Mouse (Mus musculus): ENCODE data around the gene Serpinb5.
A peak's percentile ranks its signal among the peaks of the same experiment; 100 is the strongest.
"Not testable (repeated sequence)": the region's sequence is repeated elsewhere in the genome, so short reads cannot be mapped to it uniquely, and the experiment has no call there.

Serpinb5 gene

DNA sequence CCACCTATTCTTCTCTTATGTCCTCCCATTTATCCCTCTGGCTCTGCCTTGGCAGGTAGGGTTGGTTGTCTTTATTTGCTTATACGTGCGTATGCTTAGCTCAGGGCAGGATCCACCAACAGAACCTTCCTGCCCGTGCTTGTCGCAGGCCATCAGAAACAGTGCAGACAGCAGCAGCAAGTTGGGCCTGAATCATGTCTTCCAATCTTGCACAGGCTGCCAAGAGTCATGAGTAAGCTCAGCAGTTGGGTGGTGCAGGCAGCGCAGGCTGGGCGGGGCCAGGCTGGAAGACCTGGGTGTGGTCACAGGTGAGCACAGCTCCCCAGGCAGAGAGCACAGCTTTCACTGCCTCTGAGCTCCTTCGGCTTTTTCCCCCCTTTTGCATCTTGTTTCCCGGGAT is at the start of gene Serpinb5:
Gene Serpinb5, plus strand, starts transcription at position 327 of the 400 bp plus-strand sequence.
- DNase-seq: no peak

DNA sequence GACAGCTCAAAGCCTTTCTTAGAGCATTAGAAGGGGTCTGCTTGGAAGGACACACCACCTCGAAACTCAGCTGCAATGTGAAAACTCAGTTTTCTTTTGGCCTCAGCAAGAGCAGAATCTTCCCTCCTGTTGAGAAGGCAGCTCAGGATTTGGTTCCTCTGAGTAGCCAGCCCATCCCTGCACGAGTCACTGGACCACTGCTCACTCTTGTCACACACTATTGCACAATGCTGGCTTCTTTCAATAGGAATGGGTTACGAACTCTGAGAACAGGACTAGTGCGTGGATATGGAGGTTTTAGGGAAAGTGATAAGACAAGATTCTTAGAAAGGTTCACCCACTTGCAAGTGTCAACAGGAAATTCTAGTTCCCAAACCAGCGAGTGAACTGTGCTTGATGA is 46.1 kb upstream of the Serpinb5 start:
- no peak for DNase-seq

DNA sequence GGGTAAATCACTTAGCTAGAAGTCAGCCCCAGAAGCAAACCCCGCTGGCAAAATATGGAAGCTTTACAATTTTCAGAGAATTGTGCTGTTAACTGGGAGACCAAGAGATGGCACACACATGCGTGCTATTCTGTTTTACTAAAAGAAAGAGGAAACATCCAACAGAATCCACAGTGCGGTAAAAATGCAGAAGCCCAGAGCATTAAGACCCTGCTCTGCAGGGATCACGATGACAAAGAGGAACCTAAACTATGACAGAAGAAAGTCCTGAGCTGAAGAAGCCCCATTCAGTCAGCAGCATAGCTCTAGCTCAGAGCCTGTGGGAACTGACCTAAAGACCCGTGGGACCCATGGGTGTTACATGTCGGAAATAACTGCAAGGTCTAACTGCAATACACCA is 45.7 kb upstream of the Serpinb5 start:
- DNase-seq: no peak

DNA sequence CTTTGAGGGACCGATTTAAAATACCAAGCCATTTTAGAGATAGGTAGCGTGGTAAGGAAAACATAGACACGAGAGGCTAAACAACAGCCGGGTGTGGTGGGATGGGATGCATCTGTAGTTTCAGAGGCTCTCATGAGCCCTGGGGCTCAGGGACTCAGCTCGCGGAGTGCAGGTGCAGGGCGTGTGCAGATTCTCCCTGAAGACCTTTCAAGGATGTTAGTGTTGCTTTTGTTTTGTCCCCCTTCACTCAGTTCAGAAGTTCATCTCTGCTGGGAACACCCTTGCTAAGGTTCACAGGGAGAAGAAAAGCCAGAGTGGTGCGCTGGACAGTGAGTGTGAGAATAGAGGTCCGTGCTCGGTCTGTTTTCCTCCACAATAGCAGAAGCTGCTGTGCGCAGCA is 44.2 kb upstream of the Serpinb5 start:
- DNase-seq: no peak

DNA sequence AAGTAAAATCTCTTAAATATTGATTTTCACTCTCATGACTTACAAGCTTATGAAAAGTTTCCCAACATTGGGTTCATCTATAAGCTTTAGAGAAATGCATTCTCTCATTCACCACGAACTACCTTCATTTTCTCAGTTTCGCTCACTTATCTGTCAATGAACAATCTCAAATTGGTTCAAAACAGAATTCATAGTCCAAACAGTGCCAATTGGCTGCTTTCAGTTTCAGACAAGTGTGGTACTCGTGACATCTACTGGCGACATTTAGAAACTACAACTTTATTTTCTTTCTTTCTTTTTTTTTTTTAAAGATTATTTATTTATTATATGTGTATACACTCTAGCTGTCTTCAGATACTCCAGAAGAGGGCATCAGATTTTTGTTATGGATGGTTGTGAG is 42.6 kb upstream of the Serpinb5 start:
- DNase-seq: peak; percentile 45

DNA sequence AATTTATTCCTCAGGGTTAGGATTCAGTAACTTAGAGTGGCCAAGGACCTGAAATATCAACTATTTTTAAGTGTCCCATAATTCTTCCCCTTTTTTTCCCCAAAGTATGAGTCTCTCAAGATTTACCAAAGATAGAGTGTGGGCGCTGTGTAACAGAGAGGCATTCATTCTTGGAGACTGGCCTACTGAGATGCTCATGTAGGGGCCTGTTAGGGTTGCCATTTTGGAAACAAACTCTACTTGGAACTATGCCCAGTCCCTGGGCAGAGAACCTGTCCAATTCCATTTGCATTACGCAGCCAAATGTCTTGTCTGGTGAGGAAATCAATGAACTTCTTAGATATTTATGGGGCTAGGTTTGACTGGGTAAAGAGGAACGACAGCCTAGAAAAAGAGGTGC is 38.7 kb upstream of the Serpinb5 start:
- no peak for DNase-seq

DNA sequence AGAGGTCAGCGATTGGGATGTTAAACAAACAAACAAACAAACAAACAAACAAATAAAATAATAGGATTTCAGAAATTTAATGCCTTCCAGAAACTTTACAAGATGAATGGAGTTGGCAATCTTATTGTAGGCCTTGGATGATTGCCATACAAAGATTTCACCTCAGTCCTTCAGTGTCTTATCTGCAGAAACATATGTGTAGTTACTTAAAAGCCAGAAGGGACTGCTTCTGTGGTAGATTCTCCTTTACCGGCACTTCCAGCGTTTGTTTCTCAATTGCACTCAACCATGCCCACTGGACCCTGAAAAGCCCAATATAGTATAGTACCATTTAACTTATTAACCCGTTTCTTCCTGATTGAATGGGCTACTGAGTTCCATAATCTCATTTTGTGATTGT is 32.2 kb upstream of the Serpinb5 start:
- DNase-seq: no peak

DNA sequence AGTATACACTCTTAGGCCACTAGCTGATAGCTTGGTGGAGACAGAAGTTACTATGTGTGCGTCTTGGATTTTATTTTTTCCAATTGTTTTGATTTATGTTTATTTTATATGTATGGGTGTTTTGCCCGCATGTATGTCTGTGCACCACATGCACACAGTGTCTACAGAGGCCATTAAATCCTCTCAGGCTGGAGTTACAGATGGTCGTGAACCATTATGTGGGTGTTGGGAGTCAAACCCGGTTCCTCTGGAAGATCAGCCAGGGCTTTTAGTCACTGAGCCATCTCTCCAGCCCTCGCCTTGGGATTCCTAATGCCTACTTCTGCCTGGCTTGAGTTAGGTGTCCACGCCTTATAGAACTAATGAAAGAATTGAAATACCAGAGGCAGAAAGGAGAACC is 4.6 kb downstream of the Serpinb5 start:
- DNase-seq: no peak

DNA sequence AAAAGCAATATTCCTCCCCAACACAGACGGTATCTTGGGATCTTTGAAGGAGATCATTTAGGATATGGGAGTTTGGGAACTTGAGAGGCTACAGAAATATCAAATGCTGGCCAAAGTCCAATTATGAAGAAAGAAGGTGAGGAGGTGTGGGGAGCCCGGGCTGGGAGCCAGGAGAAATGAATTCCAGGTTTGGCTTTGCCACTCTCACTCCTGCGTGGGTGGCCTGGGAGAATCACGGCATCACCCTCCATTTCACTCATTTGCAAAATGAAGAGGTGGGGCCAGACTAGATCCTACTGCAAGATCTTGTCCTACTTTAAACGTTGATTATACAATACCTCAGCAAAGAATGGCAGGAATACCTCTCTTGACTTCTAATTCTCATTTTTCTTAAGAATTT is 5.1 kb downstream of the Serpinb5 start:
- no peak for DNase-seq

DNA sequence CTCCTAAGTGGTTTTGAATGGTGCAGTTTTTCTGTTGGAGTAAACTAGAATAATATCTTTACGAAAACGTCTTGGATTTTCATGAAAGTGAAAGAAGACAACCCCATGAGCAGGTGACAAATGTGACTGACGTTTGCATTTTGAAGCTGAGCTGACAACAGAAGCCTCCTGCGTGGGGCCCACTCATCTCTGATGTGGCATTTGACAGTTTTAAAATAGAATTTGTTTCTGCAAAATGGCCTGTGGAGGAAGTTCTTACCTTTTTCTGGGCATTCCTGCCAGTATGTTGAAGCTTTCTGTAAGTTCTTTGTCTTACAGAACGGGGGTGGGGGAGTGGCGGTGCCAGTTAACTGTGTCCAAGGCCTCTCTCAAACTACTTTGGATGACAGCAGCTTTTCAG is 5.8 kb downstream of the Serpinb5 start:
- no peak for DNase-seq

DNA sequence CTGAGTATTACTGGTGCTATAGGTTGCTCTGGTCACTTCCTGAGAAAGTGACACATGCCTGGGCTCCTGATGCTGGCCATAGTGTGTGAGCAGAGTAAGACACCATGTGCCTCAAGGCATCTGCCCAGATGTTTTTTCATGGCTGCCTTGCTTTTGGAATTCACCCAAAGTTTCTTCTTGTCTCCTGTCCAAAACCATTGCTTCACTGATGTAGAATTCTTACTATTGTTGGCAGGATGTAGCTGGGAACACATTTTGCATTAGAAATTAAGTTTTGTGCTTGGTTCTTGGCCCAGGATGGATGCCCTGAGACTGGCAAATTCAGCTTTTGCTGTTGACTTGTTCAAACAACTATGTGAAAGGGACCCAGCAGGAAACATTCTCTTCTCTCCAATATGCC is 9.0 kb downstream of the Serpinb5 start:
- DNase-seq: no peak

DNA sequence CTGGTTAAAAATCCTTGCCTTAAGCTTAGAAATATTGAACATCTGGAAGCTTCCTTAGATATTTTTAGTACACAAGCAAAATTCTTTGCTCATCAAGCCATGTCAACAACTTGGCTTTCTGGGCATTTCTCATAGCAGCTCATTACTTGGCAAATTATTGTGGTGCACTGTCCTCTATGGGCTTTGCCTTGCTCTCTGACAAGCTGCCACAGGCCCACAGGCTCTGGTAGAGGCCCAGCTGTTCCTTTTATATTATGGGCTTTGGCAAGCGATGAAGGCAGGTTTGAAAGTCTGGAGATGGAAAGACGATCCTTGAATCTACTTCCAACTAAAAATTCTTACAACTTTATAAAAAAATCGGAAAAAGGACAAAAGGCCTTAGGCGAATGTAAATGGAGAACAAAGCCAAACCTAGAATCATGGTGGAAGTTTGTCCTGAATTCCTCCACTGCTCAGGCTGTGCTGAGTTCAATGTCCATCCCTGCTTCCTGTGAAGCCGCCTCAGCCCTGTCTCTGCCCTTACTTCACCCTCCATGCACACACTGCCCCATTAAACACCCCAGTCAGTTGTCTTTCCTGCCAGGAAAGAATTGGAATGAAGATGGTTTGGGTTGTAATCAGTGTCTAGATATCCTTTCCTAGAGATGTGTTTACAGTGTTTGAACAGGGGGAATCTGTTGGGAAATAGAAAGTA is 14.4 kb downstream of the Serpinb5 start:
- DNase-seq: no peak

DNA sequence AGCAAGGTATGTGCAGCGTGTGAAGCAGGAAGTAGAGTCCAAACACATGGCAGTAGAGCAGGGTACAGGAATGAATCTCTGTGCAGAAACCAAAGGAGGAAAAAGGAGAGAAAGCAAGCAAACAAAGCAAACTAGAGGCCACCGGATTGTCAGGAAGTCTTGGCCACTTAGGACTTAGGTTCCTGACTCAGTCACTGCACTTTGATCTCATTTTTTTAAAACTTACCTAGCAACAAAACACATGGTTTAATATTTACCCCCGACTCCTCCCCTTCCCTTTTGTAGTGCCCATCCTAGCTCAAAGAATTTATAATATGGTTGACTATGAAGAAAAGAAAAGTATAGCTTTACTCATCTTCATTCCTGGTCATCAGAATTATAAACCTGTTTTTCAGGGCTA is 15.2 kb downstream of the Serpinb5 start:
- DNase-seq: no peak

DNA sequence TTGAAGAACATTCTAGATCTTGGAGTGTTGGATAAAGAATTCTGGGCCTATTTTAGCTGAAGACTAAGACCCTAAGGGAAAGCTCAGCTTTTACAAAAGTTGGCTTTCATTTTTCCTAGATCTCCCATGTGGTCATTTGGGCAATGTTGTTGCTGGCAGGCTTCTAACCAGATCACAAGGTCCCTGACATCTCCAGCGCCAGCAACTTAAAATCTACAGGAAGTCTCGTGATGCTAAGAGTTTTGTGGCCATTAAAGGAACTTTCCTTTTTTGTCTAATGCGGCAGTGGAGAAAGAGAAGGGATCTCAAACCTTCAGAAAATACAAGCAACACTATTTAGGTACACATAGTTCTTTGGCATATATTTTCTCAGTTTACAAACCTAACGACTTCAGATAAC is 21.8 kb downstream of the Serpinb5 start:
- DNase-seq: no peak

DNA sequence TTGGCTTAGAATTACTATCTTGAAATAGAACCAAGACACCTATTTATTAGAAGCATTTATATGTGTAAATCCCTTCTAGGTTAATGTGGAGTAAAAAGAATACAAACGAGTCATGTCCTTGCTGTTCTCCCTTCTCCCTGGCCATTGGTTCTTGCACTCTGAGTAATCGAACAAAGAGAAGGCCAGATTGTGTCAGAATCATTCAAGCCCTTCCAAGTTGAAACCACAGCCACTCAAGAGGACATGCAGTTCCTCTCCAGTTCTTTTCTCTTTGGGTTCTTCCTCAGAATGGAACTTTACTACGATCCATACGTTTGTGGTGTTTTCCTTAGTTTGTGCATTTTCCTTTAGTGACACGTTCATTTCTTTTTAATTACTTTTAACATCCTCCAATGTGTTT is 22.4 kb downstream of the Serpinb5 start:
- no peak for DNase-seq

DNA sequence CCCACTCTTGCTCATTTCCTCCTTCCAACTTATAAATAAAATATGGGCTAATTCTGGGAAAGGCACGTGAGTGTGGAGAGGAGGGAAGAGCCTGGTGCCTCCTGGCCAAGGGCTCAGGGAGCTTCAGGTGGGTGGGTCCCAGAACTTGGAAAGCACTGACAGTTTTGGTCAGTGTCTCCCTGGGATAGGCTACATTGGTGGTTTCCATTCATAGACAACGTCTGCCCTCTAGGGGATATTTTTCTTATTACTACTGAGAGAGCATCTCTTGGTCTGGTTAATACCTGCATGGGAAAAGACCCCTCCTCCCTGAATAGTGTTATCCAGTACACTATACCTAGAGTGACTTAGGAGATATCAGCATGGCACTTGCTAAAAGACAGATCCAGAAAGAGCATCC is 22.8 kb downstream of the Serpinb5 start:
- peak; percentile 26 for DNase-seq

DNA sequence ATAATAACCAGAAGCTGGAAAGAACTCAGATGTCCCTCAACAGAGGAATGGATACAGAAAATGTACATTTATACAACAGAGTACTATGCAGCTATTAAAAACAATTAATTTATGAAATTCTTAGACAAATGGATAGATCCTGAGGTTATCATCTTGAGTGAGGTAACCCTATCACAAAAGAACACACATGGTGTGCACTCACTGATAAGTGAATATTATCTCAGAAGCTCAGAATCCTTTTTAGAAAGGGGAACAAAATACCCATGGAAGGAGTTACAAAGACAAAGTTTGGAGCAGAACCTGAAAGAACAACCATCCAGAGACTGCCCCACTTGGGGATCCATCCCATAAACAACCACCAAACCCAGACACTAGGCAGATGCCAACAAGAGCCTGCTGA is 34.2 kb downstream of the Serpinb5 start:
- DNase-seq: not testable (repeated sequence)

DNA sequence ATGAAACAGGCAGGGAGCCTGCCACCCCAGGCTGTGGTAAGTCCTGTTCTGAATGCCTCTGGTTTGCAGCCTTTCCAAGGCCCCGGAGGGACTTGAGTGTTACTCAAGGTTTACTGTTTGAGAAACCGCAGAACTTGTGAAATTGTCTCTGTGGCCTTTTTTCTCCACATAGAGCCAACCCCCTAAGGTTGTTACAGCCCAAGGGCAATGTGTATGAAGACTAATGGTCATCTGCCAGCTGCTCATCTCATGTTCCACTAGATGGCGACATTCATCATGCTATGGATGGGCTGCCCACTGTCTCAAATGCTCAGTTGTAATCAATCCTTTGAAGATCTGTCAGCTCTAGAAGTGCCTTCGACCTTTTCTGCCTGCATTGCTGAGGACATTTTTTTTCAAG is 40.4 kb downstream of the Serpinb5 start:
- peak; percentile 57 for DNase-seq

DNA sequence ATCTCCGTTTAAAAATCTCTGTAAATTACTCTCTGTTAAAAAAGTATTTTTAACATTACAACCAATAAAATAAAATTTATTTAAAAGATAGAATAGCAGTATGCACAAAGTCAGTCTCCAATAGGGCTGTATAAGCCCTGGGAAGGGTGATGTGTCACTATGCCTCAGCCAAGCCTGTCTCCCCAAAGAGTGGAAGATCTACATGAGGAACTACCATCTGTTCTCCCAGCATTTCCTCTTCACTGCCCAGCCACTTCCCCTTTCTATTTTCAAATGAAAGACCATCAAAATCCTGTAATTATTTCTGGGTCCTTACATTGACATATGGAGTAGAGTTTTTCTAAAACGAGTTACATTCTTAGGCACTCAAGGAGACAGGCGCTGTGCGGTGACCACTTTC is 71.0 kb downstream of the Serpinb5 start:
- DNase-seq: no peak

Measured in embryo, embryonic 11 days (tissue).